In the genomic region with DNA sequence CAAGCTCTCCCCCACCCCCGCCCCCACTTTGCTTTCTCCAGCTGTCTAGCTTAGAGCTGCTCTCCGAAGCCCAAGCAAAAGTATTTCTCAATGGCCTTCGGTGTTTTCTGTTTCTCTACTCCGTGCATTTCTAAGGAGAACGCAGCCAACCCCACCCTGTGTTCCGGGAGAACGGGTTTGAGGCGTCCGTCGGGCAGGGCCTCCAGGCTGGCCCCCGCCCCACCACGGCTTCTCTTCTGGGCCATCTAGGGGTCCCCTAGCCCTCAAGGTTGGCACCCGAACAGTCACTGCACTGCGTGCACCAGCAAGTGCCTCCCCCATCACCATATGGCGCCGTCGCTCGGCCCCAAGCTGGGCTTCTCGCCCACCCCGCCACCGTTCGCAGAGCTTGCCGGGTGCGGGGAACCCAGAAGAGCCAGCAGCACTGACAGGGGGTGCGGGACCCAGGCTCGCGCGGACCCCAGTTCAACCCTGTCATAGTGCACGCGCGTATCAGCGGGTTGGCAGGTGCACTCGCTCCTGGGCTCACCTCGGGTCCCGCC, we compare ENCODE assay signal across 8 mouse cellular contexts. TPM values are rescaled to one million over a fixed set of nuclear protein-coding genes. Genes with fewer than 3 reads are reported as not detected.
DNase-seq lines count a peak whose midpoint lies in the region; ATAC-seq and TF ChIP-seq lines count a peak whose summit lies in the region.

No protein-coding gene starts in this region.

- peak overlapping the region; percentile 75 for H3K9ac ChIP-seq in heart, embryonic 14.5 days (ENCODE audit: low read length)
- peak overlapping the region; percentile 44 for H3K9ac ChIP-seq in lung, postnatal 0 days (replicated peaks; ENCODE audit: low read depth)

- intact Hi-C loops in gastrocnemius, postnatal 14 days (cut with DNase I; ENCODE audit: low total_unique reads), result no loop called here

- H3K36me3 ChIP-seq in heart, embryonic 14.5 days (ENCODE audit: control insufficient read depth, insufficient read depth, low read length), result 0 out of 2 replicates have a peak, but pooled peaks cover 4% of the 10 kb centered on the region
- no peaks in the 10 kb centered on the region for H3K36me3 ChIP-seq in lung, postnatal 0 days (ENCODE audit: insufficient read depth, low read length)

- ATAC-seq in heart, embryonic 14.5 days (ENCODE audit: insufficient number of reproducible peaks, insufficient read depth, low FRiP score, low read depth), result peak; percentile 33
- peak; percentile 30 for ATAC-seq in lung, postnatal 0 days

- H3K9me3 ChIP-seq in heart, embryonic 14.5 days (ENCODE audit: control insufficient read depth, low read length), result no peaks in the 10 kb centered on the region
- H3K9me3 ChIP-seq in lung, postnatal 0 days (ENCODE audit: low read length), result no peaks in the 10 kb centered on the region

- 3% methylated on average over 32 of the region's 35 CpGs for WGBS in heart, embryonic 14.5 days
- WGBS in lung, postnatal 0 days, result under 1% methylated on average over 28 of the region's 35 CpGs

- peaks cover 0 to 4% of the 10 kb centered on the region in 2 experiments; a peak in 1 of 4 replicates for H3K4me1 ChIP-seq in heart, embryonic 14.5 days (ENCODE audit: control insufficient read depth in 2 of 2, insufficient read depth in 2 of 2, low read length in 2 of 2)
- H3K4me1 ChIP-seq in lung, postnatal 0 days (ENCODE audit: insufficient read depth, low read depth, low read length), result peaks cover 3% of the 10 kb centered on the region; the same call in 1 of the 2 replicates

- TF ChIP-seq CTCF in lung, postnatal 0 days (IDR thresholded peaks at IDR 0.05), result no peak

- no peak for TF ChIP-seq EP300 in lung, postnatal 0 days (IDR thresholded peaks at IDR 0.05)

- peak overlapping the region; percentile 62 to 69 for H3K4me3 ChIP-seq in heart, embryonic 14.5 days (ENCODE audit: control insufficient read depth in 1 of 2, insufficient read depth in 1 of 2, low read depth in 1 of 2, low read length in 2 of 2)
- peak overlapping the region; percentile 79 for H3K4me3 ChIP-seq in lung, postnatal 0 days (ENCODE audit: low read depth, low read length)

- DNase-seq in gastrocnemius, postnatal 14 days, result peak; percentile 33
- DNase-seq in gastrocnemius, adult 18-20 months (ENCODE audit: low spot score), result no peak
- DNase-seq in brain, embryonic 18.5 days (ENCODE audit: low read depth, low spot score), result peak; percentile 30
- peak; percentile 49 for DNase-seq in left cerebral cortex, adult 11 months (ENCODE audit: low spot score)
- DNase-seq in lung, postnatal 0 days (ENCODE audit: low spot score), result peak; percentile 80
- peak; percentile 87 for DNase-seq in right cerebral cortex, postnatal 25 days
- DNase-seq in spleen, adult 12 weeks (ENCODE audit: low spot score), result no peak

- H3K4me2 ChIP-seq in heart, embryonic 14.5 days (ENCODE audit: low read length), result peak overlapping the region; percentile 99
- H3K4me2 ChIP-seq in lung, postnatal 0 days (replicated peaks; ENCODE audit: low read depth, low read length), result peak overlapping the region; percentile 99

- H3K27ac ChIP-seq in heart, embryonic 14.5 days (replicated peaks in 1 of 2; ENCODE audit: control insufficient read depth in 1 of 2, insufficient read depth in 1 of 2, low read depth in 2 of 2, low read length in 2 of 2), result peak overlapping the region in 1 of 2 experiments; percentile 50; a peak in 2 of 4 replicates
- peak overlapping the region; percentile 85 for H3K27ac ChIP-seq in lung, postnatal 0 days (ENCODE audit: low read length)

- no peaks in the 10 kb centered on the region for H3K27me3 ChIP-seq in heart, embryonic 14.5 days (ENCODE audit: control insufficient read depth, insufficient read depth, low read length)
- H3K27me3 ChIP-seq in lung, postnatal 0 days (replicated peaks; ENCODE audit: insufficient read depth, low read length), result no peaks in the 10 kb centered on the region

RNA-seq across cellular contexts. Expression of a gene that starts 0.4 kb away (rescaled TPM):
- 1 to 10 TPM; 4.1 to 6.6 TPM for total RNA-seq in gastrocnemius, postnatal 14 days (2021)
- total RNA-seq in gastrocnemius, adult 18-20 months (2021), result 1 to 10 TPM; 1.9 to 4.3 TPM
- 7.8 and 9.0 TPM in 2 replicates for polyA plus RNA-seq in heart, embryonic 14.5 days (2014; fragmentation: Nextera tagmentation; extraction: Ambion mirVana)
- polyA plus RNA-seq in lung, postnatal 0 days (2015; fragmentation: Nextera tagmentation; extraction: Ambion mirVana), result 28.4 and 31.0 TPM in 2 replicates

RNA-seq across cellular contexts. Expression of a gene that starts 9.7 kb away (rescaled TPM):
- total RNA-seq in gastrocnemius, postnatal 14 days (2021), result under 1 TPM; 0.33 TPM
- under 1 TPM; 0.71 to 0.85 TPM for total RNA-seq in gastrocnemius, adult 18-20 months (2021)
- 2.4 and 3.0 TPM in 2 replicates for polyA plus RNA-seq in heart, embryonic 14.5 days (2014; fragmentation: Nextera tagmentation; extraction: Ambion mirVana)
- 1.2 and 1.4 TPM in 2 replicates for polyA plus RNA-seq in lung, postnatal 0 days (2015; fragmentation: Nextera tagmentation; extraction: Ambion mirVana)

RNA-seq across cellular contexts. Expression of a gene that starts 9.8 kb away (rescaled TPM):
- total RNA-seq in gastrocnemius, postnatal 14 days (2021), result 10 to 100 TPM; 13.7 to 14.2 TPM
- total RNA-seq in gastrocnemius, adult 18-20 months (2021), result 10 to 100 TPM; 10.5 to 13.8 TPM
- polyA plus RNA-seq in heart, embryonic 14.5 days (2014; fragmentation: Nextera tagmentation; extraction: Ambion mirVana), result 48.1 and 58.8 TPM in 2 replicates
- polyA plus RNA-seq in lung, postnatal 0 days (2015; fragmentation: Nextera tagmentation; extraction: Ambion mirVana), result 106 and 107 TPM in 2 replicates

RNA-seq across cellular contexts. Expression of a gene that starts 19.3 kb away (rescaled TPM):
- 1 to 10 TPM; 1.4 TPM for total RNA-seq in gastrocnemius, postnatal 14 days (2021)
- total RNA-seq in gastrocnemius, adult 18-20 months (2021), result under 1 TPM; 0.50 to 0.81 TPM
- 2.4 and 4.5 TPM in 2 replicates for polyA plus RNA-seq in heart, embryonic 14.5 days (2014; fragmentation: Nextera tagmentation; extraction: Ambion mirVana)
- polyA plus RNA-seq in lung, postnatal 0 days (2015; fragmentation: Nextera tagmentation; extraction: Ambion mirVana), result 2.2 and 3.3 TPM in 2 replicates

RNA-seq across cellular contexts. Expression of a gene that starts 38.0 kb away (rescaled TPM):
- 1 to 10 TPM; 2.7 to 3.6 TPM for total RNA-seq in gastrocnemius, postnatal 14 days (2021)
- total RNA-seq in gastrocnemius, adult 18-20 months (2021), result 1 to 10 TPM; 2.1 to 2.3 TPM
- polyA plus RNA-seq in heart, embryonic 14.5 days (2014; fragmentation: Nextera tagmentation; extraction: Ambion mirVana), result 8.3 and 9.8 TPM in 2 replicates
- 5.7 and 5.8 TPM in 2 replicates for polyA plus RNA-seq in lung, postnatal 0 days (2015; fragmentation: Nextera tagmentation; extraction: Ambion mirVana)

Comparison
In these comparisons a context has a peak if more than half of its experiments do, and no peak if none do; other contexts are left out.
1. DNase-seq: peak in gastrocnemius, postnatal 14 days (single experiment), brain, embryonic 18.5 days (single experiment), left cerebral cortex, adult 11 months (single experiment), lung, postnatal 0 days (single experiment) and right cerebral cortex, postnatal 25 days (single experiment); none in gastrocnemius, adult 18-20 months (single experiment) and spleen, adult 12 weeks (single experiment).